Mouse (Mus musculus): ENCODE data around the gene Pou2f2.

DNA sequence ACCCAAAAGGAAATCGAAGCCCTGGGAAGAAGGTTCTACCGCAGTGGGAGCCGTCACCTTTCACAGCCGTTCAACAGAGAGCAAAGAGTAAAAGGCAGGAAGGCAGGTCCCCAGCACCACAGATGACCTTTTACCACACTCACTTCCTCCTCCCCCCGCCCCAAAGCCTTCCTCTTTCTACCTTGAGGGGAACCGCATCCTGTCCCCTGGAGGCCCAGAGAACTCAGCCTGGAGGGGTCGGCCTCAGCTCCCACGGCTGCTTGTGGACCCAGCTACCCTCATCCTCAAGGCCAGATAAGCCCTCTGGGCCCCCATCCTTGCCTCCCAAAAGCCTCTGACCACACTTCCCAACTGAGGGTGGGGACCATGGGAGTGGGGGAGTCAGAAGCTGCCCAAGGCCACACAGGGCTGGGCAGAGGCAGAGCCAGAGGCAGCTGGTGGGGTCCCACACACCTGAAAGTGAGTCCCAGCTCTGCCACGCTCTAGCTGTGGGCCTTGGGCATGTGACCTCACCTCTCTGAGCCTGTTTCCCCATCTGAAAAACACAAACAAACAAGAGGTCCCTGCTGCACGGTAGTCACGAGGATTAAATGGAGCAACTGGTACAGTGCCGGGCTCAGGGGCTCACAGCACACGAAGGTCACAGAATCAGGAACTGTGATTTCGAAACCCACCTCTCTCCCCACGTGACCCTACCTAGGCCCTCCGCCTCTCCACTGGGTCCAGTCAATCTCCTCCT, 26.0 kb upstream of the Pou2f2 start:
- no peak for TF ChIP-seq POLR2A (IDR thresholded peaks at IDR 0.05; ENCODE audit: low read depth, low read length)
- no peak for TF ChIP-seq CTCF (conservative IDR thresholded peaks at IDR 0.05; ENCODE audit: insufficient read depth, insufficient read length, low read depth, low read length)
